Mouse (Mus musculus) liver, embryonic 16.5 days (tissue): Measurements from ENCODE around the gene Zfp770. TPM values are rescaled to one million over a fixed set of nuclear protein-coding genes. Genes with fewer than 3 reads are reported as not detected.

Source experiments
- ATAC-seq: fragments of 200-750 bp; cut with Nextera tagmentation; 2 replicates; pipeline ENCODE4 v1.8.0; 2017; ENCODE audit warnings: low read depth, mild to moderate bottlenecking, moderate number of reproducible peaks, moderate library complexity
- H3K27ac ChIP-seq: fragments of 300-500 bp; sonication (generic); 2 replicates; pipeline ENCODE4 v1.5.1; 2014; ENCODE audit warnings: mild to moderate bottlenecking, low read length
- H3K27me3 ChIP-seq: fragments of 300-500 bp; sonication (generic); 2 replicates; pipeline ENCODE4 v1.6.1; 2014; ENCODE audit warnings: low read depth, low read length, mixed read lengths; ENCODE audit not compliant: control insufficient read depth, insufficient read depth
- H3K36me3 ChIP-seq: fragments of 300-500 bp; sonication (generic); 2 replicates; pipeline ENCODE4 v1.6.1; 2014; ENCODE audit warnings: mild to moderate bottlenecking; ENCODE audit not compliant: control insufficient read depth, insufficient read depth
- H3K4me1 ChIP-seq: fragments of 300-500 bp; sonication (generic); 2 replicates; pipeline ENCODE4 v1.6.1; 2014; ENCODE audit warnings: low read depth, low read length, mixed read lengths; ENCODE audit not compliant: control insufficient read depth
- H3K4me2 ChIP-seq: fragments of 300-500 bp; sonication (generic); 2 replicates; pipeline ENCODE4 v1.6.1; 2014; ENCODE audit warnings: low read depth, low read length, mixed read lengths
- H3K4me3 ChIP-seq: fragments of 300-500 bp; sonication (generic); 2 replicates; pipeline ENCODE4 v1.5.1; 2014; ENCODE audit warnings: low read depth, mild to moderate bottlenecking, low read length
- H3K9ac ChIP-seq: fragments of 300-500 bp; sonication (generic); 2 replicates; pipeline ENCODE4 v1.6.1; 2014; ENCODE audit warnings: low read depth, low read length
- H3K9me3 ChIP-seq: fragments of 300-500 bp; sonication (generic); replicated peaks from 2 replicates; pipeline ENCODE4 v1.6.1; 2016; ENCODE audit warnings: low read length; ENCODE audit not compliant: control insufficient read depth
- WGBS: fragments of 180-500 bp; shearing (Covaris S2); extraction: QIAGEN DNeasy Blood & Tissue Kit; methylation state at CpG from one replicate; pipeline ENCODE4 v1.1.7; 2014; ENCODE audit not compliant: insufficient replicate concordance; 5-methylcytosine and 5-hydroxymethylcytosine counted together
- microRNA-seq: library from miRNA; unstranded; fragments of <30 nt; microRNA quantifications from one replicate; pipeline ENCODE4, GENCODE M21; 2016
- polyA plus RNA-seq: library from polyadenylated mRNA; unstranded; fragments of >200 nt; fragmentation: Nextera tagmentation; extraction: Ambion mirVana; gene quantifications from 2 replicates; pipeline ENCODE4 v1.2.1, GENCODE M21; 2015

The Zfp770 gene
- polyA plus RNA-seq, 1 experiment from 2014 or later: 1.1 TPM

- ATAC-seq: peak; percentile 83
- WGBS: 35% methylated on average over 1 of the region's 1 CpGs
- H3K4me2 ChIP-seq: no peak overlapping the region
- no peaks in the 10 kb centered on the region for H3K27me3 ChIP-seq
- H3K9ac ChIP-seq: no peak overlapping the region
- H3K9me3 ChIP-seq: no peaks in the 10 kb centered on the region
- H3K4me3 ChIP-seq: no peak overlapping the region
- H3K27ac ChIP-seq: no peak overlapping the region
- H3K4me1 ChIP-seq: peaks cover 3% of the 10 kb centered on the region; the same call in 1 of the 2 replicates
- H3K36me3 ChIP-seq: peaks cover 22% of the 10 kb centered on the region
Observed at GRCm38 (mm10) chr2:114156639-114157038, 44.6 kb downstream of the Zfp770 start.

DNA sequence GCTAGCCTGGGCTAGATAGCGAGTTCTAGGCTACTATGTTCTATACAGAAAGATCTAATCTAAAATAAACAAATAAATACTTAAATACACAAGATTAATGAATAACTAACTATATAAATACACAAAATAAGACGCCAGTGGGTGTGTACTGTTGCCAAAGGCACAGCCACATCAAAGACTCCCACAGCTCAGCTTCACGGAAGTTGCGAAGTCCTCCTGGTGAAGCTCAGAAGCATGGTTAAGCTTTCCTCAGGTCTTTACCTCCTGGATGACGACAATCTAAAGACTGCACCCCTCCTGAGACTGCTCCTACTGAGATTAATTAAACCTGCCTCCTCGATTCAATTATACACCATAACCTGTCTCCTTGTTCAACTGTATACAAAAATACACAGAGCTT is 48.0 kb downstream of the Zfp770 start:
- H3K9ac ChIP-seq: no peak overlapping the region
- no peaks in the 10 kb centered on the region for H3K27me3 ChIP-seq
- H3K9me3 ChIP-seq: no peaks in the 10 kb centered on the region
- H3K27ac ChIP-seq: no peak overlapping the region
- ATAC-seq: no peak
- 79% methylated on average over 6 of the region's 6 CpGs for WGBS
- peaks cover 3% of the 10 kb centered on the region; the same call in 1 of the 2 replicates for H3K4me1 ChIP-seq
- H3K36me3 ChIP-seq: peaks cover 35% of the 10 kb centered on the region
- H3K4me3 ChIP-seq: no peak overlapping the region
- H3K4me2 ChIP-seq: no peak overlapping the region

- 88% methylated on average over 15 of the region's 15 CpGs for WGBS
- no peaks in the 10 kb centered on the region for H3K4me1 ChIP-seq
- H3K9me3 ChIP-seq: no peaks in the 10 kb centered on the region
- no peak overlapping the region for H3K9ac ChIP-seq
- H3K36me3 ChIP-seq: peaks cover 36% of the 10 kb centered on the region
- no peak for ATAC-seq
- H3K4me3 ChIP-seq: no peak overlapping the region
- no peaks in the 10 kb centered on the region for H3K27me3 ChIP-seq
- no peak overlapping the region for H3K4me2 ChIP-seq
- H3K27ac ChIP-seq: no peak overlapping the region
Observed at GRCm38 (mm10) chr2:114146864-114147458, 54.3 kb downstream of the Zfp770 start.

DNA sequence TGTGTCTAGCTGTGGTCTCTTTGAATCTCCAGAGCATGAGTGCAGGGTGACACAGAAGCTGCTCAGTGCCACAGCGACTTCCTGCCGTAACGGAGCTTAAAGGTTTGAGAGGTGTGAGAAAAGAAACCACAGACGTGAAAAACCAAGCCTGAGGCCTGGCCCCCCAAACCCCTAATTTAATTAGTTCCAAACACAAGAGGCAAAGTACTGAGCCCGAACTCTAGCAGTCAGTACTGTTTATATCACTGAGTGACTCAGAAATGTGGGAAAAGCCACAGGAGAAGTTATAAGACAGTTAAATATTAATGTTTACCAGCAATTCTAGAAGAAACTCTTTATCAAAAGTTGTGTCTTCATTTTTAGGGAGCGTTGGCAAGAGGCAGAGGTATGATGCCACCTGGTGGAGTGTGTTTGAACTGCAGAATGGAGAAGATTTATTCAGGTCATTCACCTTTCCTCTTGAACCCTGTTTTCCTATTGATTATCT is 55.9 kb downstream of the Zfp770 start:
- no peak for ATAC-seq
- H3K4me2 ChIP-seq: no peak overlapping the region
- H3K36me3 ChIP-seq: peaks cover 32% of the 10 kb centered on the region
- no peaks in the 10 kb centered on the region for H3K27me3 ChIP-seq
- H3K9ac ChIP-seq: no peak overlapping the region
- WGBS: 67% methylated on average over 6 of the region's 6 CpGs
- no peaks in the 10 kb centered on the region for H3K4me1 ChIP-seq
- no peak overlapping the region for H3K4me3 ChIP-seq
- no peaks in the 10 kb centered on the region for H3K9me3 ChIP-seq
- no peak overlapping the region for H3K27ac ChIP-seq

DNA sequence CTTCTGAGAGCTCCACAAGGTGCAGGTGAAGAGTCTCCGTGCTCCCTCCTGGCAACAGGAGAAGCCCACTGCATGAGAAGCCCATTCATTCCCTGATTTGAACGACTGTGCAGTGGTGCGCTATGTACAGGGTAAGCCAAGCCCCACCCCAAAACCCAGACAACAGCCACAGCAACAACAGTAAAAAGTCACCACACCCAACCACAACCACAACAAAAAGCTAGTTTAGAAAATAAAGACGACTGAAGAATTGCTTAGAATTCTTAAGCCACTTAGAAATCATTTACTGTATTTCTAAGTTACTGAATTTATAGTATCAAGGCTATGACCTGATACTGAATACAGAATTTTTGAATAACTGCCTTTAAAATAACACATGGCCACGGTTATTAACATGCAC is 56.4 kb downstream of the Zfp770 start:
- H3K9ac ChIP-seq: no peak overlapping the region
- H3K9me3 ChIP-seq: no peaks in the 10 kb centered on the region
- no peaks in the 10 kb centered on the region for H3K4me1 ChIP-seq
- no peak overlapping the region for H3K4me3 ChIP-seq
- no peaks in the 10 kb centered on the region for H3K27me3 ChIP-seq
- ATAC-seq: no peak
- 72% methylated on average over 5 of the region's 5 CpGs for WGBS
- H3K4me2 ChIP-seq: no peak overlapping the region
- H3K36me3 ChIP-seq: peaks cover 27% of the 10 kb centered on the region
- no peak overlapping the region for H3K27ac ChIP-seq

DNA sequence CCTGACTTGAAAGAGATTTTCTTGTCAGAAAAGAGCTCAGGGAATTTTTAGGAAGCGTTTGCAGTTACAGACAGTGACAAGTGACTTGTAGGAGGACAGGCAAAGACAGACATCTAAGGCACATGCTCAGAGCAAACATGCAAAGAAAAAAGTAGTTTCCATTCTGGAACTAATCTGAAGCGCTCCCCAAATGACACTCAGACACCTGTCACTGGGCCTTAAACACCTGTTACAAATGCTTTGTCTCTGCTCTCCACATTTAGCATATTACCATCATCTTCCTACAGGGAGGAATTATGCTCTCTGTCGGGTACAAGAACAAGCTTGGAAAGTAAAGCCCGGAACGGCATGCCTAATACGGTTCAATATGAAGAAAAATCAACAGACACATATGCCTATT is 57.4 kb downstream of the Zfp770 start:
- Histone ChIP-seq H3K36me3 (peaks cover 26% of the 10 kb centered on the region), H3K27ac (no peak overlapping the region), H3K9ac (no peak overlapping the region), H3K9me3 (no peaks in the 10 kb centered on the region), H3K4me3 (no peak overlapping the region), H3K4me1 (no peaks in the 10 kb centered on the region), H3K4me2 (no peak overlapping the region), H3K27me3 (no peaks in the 10 kb centered on the region)
- ATAC-seq: no peak
- 85% methylated on average over 6 of the region's 6 CpGs for WGBS

Small RNA genes lying within 50 kb of the gene (microRNA-seq; reads per million reads assigned to microRNA genes)
- gene Mir7002: not detected

Other genes with a start within 250 kb of the Zfp770 start
- not detected in 2 replicates for gene Gjd2, start 187.8 kb downstream of the Zfp770 start, polyA plus RNA-seq
- 36.4 and 80.5 TPM in 2 replicates for gene Actc1, start 147.9 kb downstream of the Zfp770 start, polyA plus RNA-seq
- 16.3 and 16.5 TPM in 2 replicates for gene Aqr, start 14.4 kb downstream of the Zfp770 start, polyA plus RNA-seq